ENCODE assay signal across 14 mouse cellular contexts in the genomic region with DNA sequence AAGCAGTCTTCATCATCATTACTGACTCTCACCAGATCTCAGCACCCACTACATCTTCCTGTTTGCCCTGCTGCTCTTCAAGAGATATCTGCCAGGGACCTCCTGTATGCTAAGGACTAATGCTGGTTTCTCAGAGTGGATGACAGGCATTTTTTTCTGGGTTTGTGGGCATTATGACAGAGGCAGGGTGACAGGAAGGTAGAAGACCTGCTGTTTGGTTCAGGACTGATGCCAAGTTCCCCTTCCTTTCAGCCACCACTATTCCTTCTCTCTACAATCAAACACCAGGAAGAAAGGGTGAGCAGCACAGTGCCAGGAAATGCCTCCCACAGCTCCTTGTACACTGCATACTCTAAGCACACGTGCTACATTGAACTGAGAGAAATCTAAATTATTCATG.
DNase-seq lines count a peak whose midpoint lies in the region; ATAC-seq and TF ChIP-seq lines count a peak whose summit lies in the region.
"Had no signal": no experiment of that assay in that cellular context is flagged by ENCODE, and none has a peak within 500 bp of the region (broad histone marks: within the 10 kb centered on the region; RNA-seq: fewer than 3 reads in every experiment).

No protein-coding gene starts in this region.

- no peak overlapping the region for H3K27ac ChIP-seq in forebrain, postnatal 0 days (ENCODE audit: low read depth, low read length)
- H3K27ac ChIP-seq in forebrain, embryonic 12.5 days: no peak overlapping the region
- 0 out of 2 replicates have a peak overlapping the region, but pooled peaks have one; percentile 35 for H3K27ac ChIP-seq in liver, postnatal 0 days (ENCODE audit: low read depth)
- no peak overlapping the region for H3K27ac ChIP-seq in kidney, adult 2 months (ENCODE audit: insufficient read depth, low read depth, low read length)
- H3K27ac ChIP-seq: limb, embryonic 10.5 days had no signal

- no peak overlapping the region for H3K4me3 ChIP-seq in forebrain, postnatal 0 days (ENCODE audit: low read depth, low read length)
- H3K4me3 ChIP-seq in forebrain, embryonic 12.5 days (replicated peaks): no peak overlapping the region
- no peak overlapping the region for H3K4me3 ChIP-seq in liver, postnatal 0 days (ENCODE audit: low read depth, low read length)
- H3K4me3 ChIP-seq in kidney, adult 2 months (ENCODE audit: insufficient read depth, low read depth, low read length): no peak overlapping the region
- H3K4me3 ChIP-seq: limb, embryonic 10.5 days had no signal

- H3K9ac ChIP-seq in forebrain, postnatal 0 days: no peak overlapping the region
- H3K9ac ChIP-seq in forebrain, embryonic 12.5 days: no peak overlapping the region
- H3K9ac ChIP-seq in liver, postnatal 0 days (replicated peaks): no peak overlapping the region
- H3K9ac ChIP-seq: lung, embryonic 14.5 days had no signal

- H3K4me2 ChIP-seq in forebrain, postnatal 0 days (ENCODE audit: low read depth): no peak overlapping the region
- H3K4me2 ChIP-seq in forebrain, embryonic 12.5 days: no peak overlapping the region
- H3K4me2 ChIP-seq in liver, postnatal 0 days (ENCODE audit: low read depth, low read length): no peak overlapping the region
- H3K4me2 ChIP-seq: lung, embryonic 14.5 days had no signal

- WGBS in forebrain, postnatal 0 days: 30% methylated on average over 1 of the region's 1 CpGs
- 62% methylated on average over 1 of the region's 1 CpGs for WGBS in forebrain, embryonic 12.5 days
- WGBS in liver, postnatal 0 days (ENCODE audit: insufficient replicate concordance): 28% methylated on average over 1 of the region's 1 CpGs
- 38% methylated on average over 1 of the region's 1 CpGs for WGBS in kidney, adult 2 months

- no peaks in the 10 kb centered on the region for H3K27me3 ChIP-seq in forebrain, postnatal 0 days (ENCODE audit: insufficient read depth, low read length)
- H3K27me3 ChIP-seq in forebrain, embryonic 12.5 days: no peaks in the 10 kb centered on the region
- H3K27me3 ChIP-seq in liver, postnatal 0 days (ENCODE audit: insufficient read depth, low read length): no peaks in the 10 kb centered on the region
- no peaks in the 10 kb centered on the region for H3K27me3 ChIP-seq in kidney, adult 2 months (replicated peaks; ENCODE audit: control insufficient read depth, insufficient read depth, low read length)

- no peak for TF ChIP-seq EP300 in liver, postnatal 0 days (IDR thresholded peaks at IDR 0.05; ENCODE audit: low read depth)

- intact Hi-C loops in left cerebral cortex, postnatal 4 days (cut with DNase I): no loop called here

- no peak for TF ChIP-seq POLR2A in kidney, adult 2 months (IDR thresholded peaks at IDR 0.05; ENCODE audit: low read depth, low read length)

- H3K9me3 ChIP-seq in forebrain, postnatal 0 days (ENCODE audit: low read length): no peaks in the 10 kb centered on the region
- H3K9me3 ChIP-seq in forebrain, embryonic 12.5 days: no peaks in the 10 kb centered on the region
- H3K9me3 ChIP-seq in liver, postnatal 0 days (ENCODE audit: low read length): no peaks in the 10 kb centered on the region
- H3K9me3 ChIP-seq: G1E; limb, embryonic 10.5 days had no signal

- H3K36me3 ChIP-seq in forebrain, postnatal 0 days (ENCODE audit: insufficient read depth): no peaks in the 10 kb centered on the region
- no peaks in the 10 kb centered on the region for H3K36me3 ChIP-seq in forebrain, embryonic 12.5 days (replicated peaks)
- peaks cover 14% of the 10 kb centered on the region; the same call in 1 of the 2 replicates for H3K36me3 ChIP-seq in liver, postnatal 0 days (replicated peaks; ENCODE audit: insufficient read depth, low read length)
- H3K36me3 ChIP-seq in kidney, adult 2 months (ENCODE audit: control insufficient read depth, insufficient read depth, low read length): no peaks in the 10 kb centered on the region

- peaks cover 6% of the 10 kb centered on the region; the same call in 1 of the 2 replicates for H3K4me1 ChIP-seq in forebrain, postnatal 0 days (ENCODE audit: insufficient read depth)
- H3K4me1 ChIP-seq in forebrain, embryonic 12.5 days: peaks cover 13% of the 10 kb centered on the region; the same call in 1 of the 2 replicates
- H3K4me1 ChIP-seq in liver, postnatal 0 days (ENCODE audit: insufficient read depth): peaks cover 12% of the 10 kb centered on the region; the same call in 1 of the 2 replicates
- peaks cover 16% of the 10 kb centered on the region; the same call in 1 of the 2 replicates for H3K4me1 ChIP-seq in kidney, adult 2 months (ENCODE audit: control insufficient read depth, insufficient read depth, low read length)
- H3K4me1 ChIP-seq: limb, embryonic 10.5 days had no signal

- no peak for DNase-seq in forebrain, postnatal 0 days
- DNase-seq in left cerebral cortex, postnatal 4 days: peak; percentile 59
- no peak for DNase-seq in left cerebral cortex, adult 8-10 months (ENCODE audit: low spot score in 2 of 2)
- peak; percentile 45 for DNase-seq in cerebellum, adult 9-10 months
- no peak for DNase-seq in liver, postnatal 0 days
- no peak for DNase-seq in gastrocnemius, postnatal 4 days (ENCODE audit: low spot score in 2 of 2)
- DNase-seq in kidney, adult 2 months: no peak
- DNase-seq: B cell, adult 2 months; lung, embryonic 14.5 days; midbrain, embryonic 14.5 days; right cerebral cortex, adult 18-20 months had no signal

- no peak for TF ChIP-seq CTCF in forebrain, postnatal 0 days (IDR thresholded peaks at IDR 0.05; ENCODE audit: low read depth)
- no peak for TF ChIP-seq CTCF in liver, postnatal 0 days (IDR thresholded peaks at IDR 0.05; ENCODE audit: low read depth)
- no peak for TF ChIP-seq CTCF in kidney, adult 2 months (conservative IDR thresholded peaks at IDR 0.05; ENCODE audit: insufficient read depth, insufficient read length, low read depth, low read length)

- peak; percentile 53; the same call in 1 of the 2 replicates for ATAC-seq in forebrain, postnatal 0 days
- no peak for ATAC-seq in forebrain, embryonic 12.5 days (ENCODE audit: low FRiP score)
- ATAC-seq in liver, postnatal 0 days: 0 out of 2 replicates have a peak, but pooled peaks have one; percentile 19

Comparison
In these comparisons a context has a peak if more than half of its experiments do, and no peak if none do; other contexts are left out.
1. DNase-seq: peak in left cerebral cortex, postnatal 4 days (single experiment) and cerebellum, adult 9-10 months (single experiment); none in forebrain, postnatal 0 days (single experiment), left cerebral cortex, adult 8-10 months (0 of 2), liver, postnatal 0 days (single experiment), gastrocnemius, postnatal 4 days (0 of 2) and kidney, adult 2 months (single experiment).